Mouse (Mus musculus): ENCODE data around the gene Inpp4a. TPM values are rescaled to one million over a fixed set of nuclear protein-coding genes. Genes with fewer than 3 reads are reported as not detected.

Inpp4a gene
- total RNA-seq, 1 experiment, result 4.0 TPM

DNA sequence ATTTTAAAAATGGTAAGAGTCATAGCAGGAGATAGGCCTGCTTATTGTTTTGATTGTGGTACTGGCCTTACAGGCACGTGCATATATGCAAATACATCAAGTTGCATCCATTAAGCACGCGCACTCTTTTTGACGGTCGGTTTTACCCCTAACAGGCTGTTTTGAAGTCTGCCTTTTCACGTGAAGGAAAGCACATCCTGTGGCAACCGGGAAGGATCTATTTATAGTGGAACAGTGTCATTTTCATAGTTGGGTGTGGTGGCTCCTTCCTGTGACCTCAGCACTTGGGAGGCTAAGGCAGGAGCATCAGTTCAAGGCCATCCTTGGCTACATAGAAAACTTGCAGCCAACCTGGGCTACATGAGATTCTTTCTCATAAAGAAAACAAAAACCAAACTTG lies 13.1 kb upstream of the Inpp4a start:
- Histone ChIP-seq H3K9ac (ENCODE audit: insufficient read depth, low read depth, low read length, poor library complexity, severe bottlenecking) (no peak overlapping the region), H3K9me3 (ENCODE audit: control insufficient read depth, insufficient read depth, low read depth, low read length) (peaks cover 7% of the 10 kb centered on the region), H3K27ac (ENCODE audit: insufficient read depth, low read depth, low read length, poor library complexity, severe bottlenecking) (no peak overlapping the region), H3K4me1 (ENCODE audit: control insufficient read depth in 2 of 2, insufficient read depth in 2 of 2, low read length in 2 of 2, poor library complexity in 1 of 2) (no peaks in the 10 kb centered on the region), H3K4me3 (ENCODE audit: insufficient read depth in 1 of 2, low read depth in 1 of 2, low read length in 2 of 2, poor library complexity in 1 of 2, severe bottlenecking in 1 of 2) (no peak overlapping the region), H3K36me3 (ENCODE audit: control insufficient read depth, insufficient read depth, low read length, poor library complexity, severe bottlenecking) (no peaks in the 10 kb centered on the region)
- DNase-seq (ENCODE audit: low read depth, low spot score), result no peak
- TF ChIP-seq ZNF384 (IDR thresholded peaks at IDR 0.05; ENCODE audit: low read depth, low read length) (no peak), MAFK (IDR thresholded peaks at IDR 0.05; ENCODE audit: insufficient read depth, low read depth, low read length) (no peak), ZC3H11A (IDR thresholded peaks at IDR 0.05; ENCODE audit: borderline replicate concordance, low read depth, low read length) (no peak), HCFC1 (IDR thresholded peaks at IDR 0.05; ENCODE audit: borderline replicate concordance, insufficient read depth, low read length) (no peak), CHD2 (IDR thresholded peaks at IDR 0.05; ENCODE audit: low read depth, low read length) (no peak)
- in situ Hi-C loops (cut with MboI; ENCODE audit: low sequenced_read_pairs in 2 of 2, unreplicated experiment in 2 of 2), result no loop called here

DNA sequence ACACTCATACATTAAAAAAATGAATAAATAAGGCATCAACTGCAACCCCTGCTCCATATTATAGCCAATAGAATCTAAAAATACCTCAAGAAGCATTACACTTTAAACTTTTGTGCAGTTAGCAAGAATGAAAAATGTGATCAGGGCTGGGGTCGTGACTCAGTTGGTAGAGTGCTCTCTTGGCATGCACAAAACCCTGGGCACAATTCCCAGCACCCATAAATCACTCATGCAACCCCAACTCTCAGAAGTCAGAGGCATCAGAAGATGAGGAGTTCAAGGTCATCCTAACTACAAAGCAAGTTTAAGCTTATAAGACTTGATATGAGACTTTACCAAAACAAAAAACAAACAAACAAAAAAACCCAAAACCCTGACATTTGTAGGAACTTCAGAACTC lies 11.9 kb upstream of the Inpp4a start:
- no peak for DNase-seq (ENCODE audit: low read depth, low spot score)
- no peak overlapping the region for H3K27ac ChIP-seq (ENCODE audit: insufficient read depth, low read depth, low read length, poor library complexity, severe bottlenecking)
- in situ Hi-C loops (cut with MboI; ENCODE audit: low sequenced_read_pairs in 2 of 2, unreplicated experiment in 2 of 2), result no loop called here
- H3K4me3 ChIP-seq (ENCODE audit: insufficient read depth in 1 of 2, low read depth in 1 of 2, low read length in 2 of 2, poor library complexity in 1 of 2, severe bottlenecking in 1 of 2), result no peak overlapping the region
- no peaks in the 10 kb centered on the region for H3K4me1 ChIP-seq (ENCODE audit: control insufficient read depth in 2 of 2, insufficient read depth in 2 of 2, low read length in 2 of 2, poor library complexity in 1 of 2)
- no peak overlapping the region for H3K9ac ChIP-seq (ENCODE audit: insufficient read depth, low read depth, low read length, poor library complexity, severe bottlenecking)
- TF ChIP-seq ZC3H11A (IDR thresholded peaks at IDR 0.05; ENCODE audit: borderline replicate concordance, low read depth, low read length) (no peak), ZNF384 (IDR thresholded peaks at IDR 0.05; ENCODE audit: low read depth, low read length) (no peak), CHD2 (IDR thresholded peaks at IDR 0.05; ENCODE audit: low read depth, low read length) (no peak), HCFC1 (IDR thresholded peaks at IDR 0.05; ENCODE audit: borderline replicate concordance, insufficient read depth, low read length) (no peak), MAFK (IDR thresholded peaks at IDR 0.05; ENCODE audit: insufficient read depth, low read depth, low read length) (no peak)
- no peaks in the 10 kb centered on the region for H3K36me3 ChIP-seq (ENCODE audit: control insufficient read depth, insufficient read depth, low read length, poor library complexity, severe bottlenecking)
- H3K9me3 ChIP-seq (ENCODE audit: control insufficient read depth, insufficient read depth, low read depth, low read length), result peaks cover 7% of the 10 kb centered on the region

DNA sequence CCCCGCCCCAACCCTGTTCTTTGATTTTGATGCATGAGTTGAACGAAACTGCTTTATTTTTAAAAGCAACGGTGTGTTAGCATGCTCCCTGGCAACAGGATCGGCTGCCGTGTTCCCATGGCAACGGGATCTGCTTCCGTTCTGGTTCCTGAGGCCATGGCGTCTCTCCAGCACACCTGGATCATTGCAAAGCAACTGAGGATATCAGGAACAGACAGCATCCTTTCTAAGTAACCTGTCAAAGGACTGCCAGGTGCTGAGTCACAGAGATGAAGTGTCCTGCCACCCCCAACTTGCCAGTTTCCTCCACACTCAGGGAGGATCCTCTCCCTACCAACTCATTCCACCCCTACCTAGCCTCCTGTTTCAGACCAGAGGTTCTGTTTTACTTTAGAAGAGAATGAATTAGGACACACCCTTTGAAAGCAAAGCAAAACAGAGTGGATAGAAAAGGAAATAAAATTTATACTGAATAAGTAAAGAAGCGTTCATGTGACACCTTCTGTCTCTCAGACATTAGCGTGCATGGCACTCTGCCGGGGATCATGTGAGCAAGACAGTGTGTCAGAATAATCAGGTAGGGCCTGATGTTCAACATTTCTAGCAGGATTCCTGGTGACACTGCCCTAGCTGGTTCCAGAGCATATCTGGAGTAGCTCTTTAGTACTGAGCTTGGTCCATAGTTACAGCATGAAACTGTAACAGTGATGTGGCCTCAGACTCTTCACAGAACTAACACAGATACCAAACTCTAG lies 11.3 kb upstream of the Inpp4a start:
- Histone ChIP-seq H3K4me3 (ENCODE audit: insufficient read depth in 1 of 2, low read depth in 1 of 2, low read length in 2 of 2, poor library complexity in 1 of 2, severe bottlenecking in 1 of 2) (no peak overlapping the region), H3K36me3 (ENCODE audit: control insufficient read depth, insufficient read depth, low read length, poor library complexity, severe bottlenecking) (no peaks in the 10 kb centered on the region), H3K9me3 (ENCODE audit: control insufficient read depth, insufficient read depth, low read depth, low read length) (peaks cover 7% of the 10 kb centered on the region), H3K9ac (ENCODE audit: insufficient read depth, low read depth, low read length, poor library complexity, severe bottlenecking) (no peak overlapping the region), H3K4me1 (ENCODE audit: control insufficient read depth in 2 of 2, insufficient read depth in 2 of 2, low read length in 2 of 2, poor library complexity in 1 of 2) (no peaks in the 10 kb centered on the region), H3K27ac (ENCODE audit: insufficient read depth, low read depth, low read length, poor library complexity, severe bottlenecking) (no peak overlapping the region)
- TF ChIP-seq HCFC1 (IDR thresholded peaks at IDR 0.05; ENCODE audit: borderline replicate concordance, insufficient read depth, low read length) (no peak), MAFK (IDR thresholded peaks at IDR 0.05; ENCODE audit: insufficient read depth, low read depth, low read length) (no peak), ZNF384 (IDR thresholded peaks at IDR 0.05; ENCODE audit: low read depth, low read length) (no peak), ZC3H11A (IDR thresholded peaks at IDR 0.05; ENCODE audit: borderline replicate concordance, low read depth, low read length) (no peak), CHD2 (IDR thresholded peaks at IDR 0.05; ENCODE audit: low read depth, low read length) (no peak)
- no peak for DNase-seq (ENCODE audit: low read depth, low spot score)
- in situ Hi-C loops (cut with MboI; ENCODE audit: low sequenced_read_pairs in 2 of 2, unreplicated experiment in 2 of 2), result no loop called here

DNA sequence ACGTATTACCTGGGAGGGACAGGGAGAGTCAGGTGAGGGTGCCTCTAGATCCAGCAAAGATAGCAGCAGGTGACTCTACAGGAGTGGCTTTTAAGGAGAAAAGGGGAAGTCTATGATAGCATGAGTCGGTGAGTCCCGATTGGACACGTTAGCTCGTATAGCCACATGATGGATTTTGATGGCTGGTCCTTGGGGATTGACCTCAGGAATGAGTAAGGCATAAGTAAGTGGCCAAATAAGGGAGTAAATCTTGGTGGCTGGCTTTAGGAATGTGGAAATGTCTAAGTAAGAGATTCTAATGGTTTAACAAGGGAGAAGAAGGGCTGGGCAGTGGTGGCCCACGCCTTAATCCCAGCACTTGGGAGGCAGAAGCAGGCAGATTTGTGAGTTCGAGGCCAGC lies 10.7 kb upstream of the Inpp4a start:
- no peak for TF ChIP-seq MAFK (IDR thresholded peaks at IDR 0.05; ENCODE audit: insufficient read depth, low read depth, low read length)
- TF ChIP-seq CHD2 (IDR thresholded peaks at IDR 0.05; ENCODE audit: low read depth, low read length), result no peak
- no peak for TF ChIP-seq HCFC1 (IDR thresholded peaks at IDR 0.05; ENCODE audit: borderline replicate concordance, insufficient read depth, low read length)
- no peak for TF ChIP-seq ZNF384 (IDR thresholded peaks at IDR 0.05; ENCODE audit: low read depth, low read length)
- TF ChIP-seq ZC3H11A (IDR thresholded peaks at IDR 0.05; ENCODE audit: borderline replicate concordance, low read depth, low read length), result no peak
- Histone ChIP-seq H3K9ac (ENCODE audit: insufficient read depth, low read depth, low read length, poor library complexity, severe bottlenecking) (no peak overlapping the region), H3K27ac (ENCODE audit: insufficient read depth, low read depth, low read length, poor library complexity, severe bottlenecking) (no peak overlapping the region), H3K36me3 (ENCODE audit: control insufficient read depth, insufficient read depth, low read length, poor library complexity, severe bottlenecking) (no peaks in the 10 kb centered on the region), H3K4me1 (ENCODE audit: control insufficient read depth in 2 of 2, insufficient read depth in 2 of 2, low read length in 2 of 2, poor library complexity in 1 of 2) (no peaks in the 10 kb centered on the region), H3K4me3 (ENCODE audit: insufficient read depth in 1 of 2, low read depth in 1 of 2, low read length in 2 of 2, poor library complexity in 1 of 2, severe bottlenecking in 1 of 2) (no peak overlapping the region), H3K9me3 (ENCODE audit: control insufficient read depth, insufficient read depth, low read depth, low read length) (peaks cover 2% of the 10 kb centered on the region; the same call in 1 of the 2 replicates)
- no peak for DNase-seq (ENCODE audit: low read depth, low spot score)
- in situ Hi-C loops (cut with MboI; ENCODE audit: low sequenced_read_pairs in 2 of 2, unreplicated experiment in 2 of 2), result no loop called here
